Mouse (Mus musculus) testis, postnatal 10 days (tissue): ENCODE results near the gene Ube2d1.
A peak's percentile ranks its signal among the peaks of the same experiment; 100 is the strongest.

ENCODE experiments used
- DNase-seq: peaks from one replicate; pipeline ENCODE4 v3.0.0; 2021; ENCODE audit warnings: low spot score

The Ube2d1 gene

GRCm38 (mm10) chr10:71284511-71285125, 444 bp downstream of the Ube2d1 start:
- no peak for DNase-seq

DNA sequence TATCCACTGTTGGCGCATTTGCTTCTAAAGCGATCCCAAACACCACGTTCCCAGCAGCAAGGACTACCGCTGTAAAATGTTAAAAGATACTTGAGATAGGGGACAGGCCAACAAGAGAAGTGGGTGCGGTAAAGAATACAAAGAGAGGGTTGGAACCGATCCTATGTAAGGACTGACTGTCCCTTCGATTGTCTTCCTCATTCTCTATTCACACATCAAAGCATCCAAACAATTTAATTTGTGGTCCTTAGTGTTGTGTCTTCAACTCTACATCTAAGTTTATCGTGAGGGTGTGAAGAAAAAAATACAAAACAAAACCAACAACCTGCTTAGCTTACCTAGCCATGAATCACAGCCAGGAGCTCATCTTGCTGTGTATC, 941 bp downstream of the Ube2d1 start:
- no peak for DNase-seq

GRCm38 (mm10) chr10:71273008-71273739, 11.9 kb downstream of the Ube2d1 start:
- DNase-seq, result no peak

GRCm38 (mm10) chr10:71267973-71268372, 17.1 kb downstream of the Ube2d1 start:
- DNase-seq, result no peak

- no peak for DNase-seq
Observed at GRCm38 (mm10) chr10:71267511-71267910, 17.6 kb downstream of the Ube2d1 start.

- no peak for DNase-seq
Observed at GRCm38 (mm10) chr10:71265067-71265466, 20.0 kb downstream of the Ube2d1 start.

DNA sequence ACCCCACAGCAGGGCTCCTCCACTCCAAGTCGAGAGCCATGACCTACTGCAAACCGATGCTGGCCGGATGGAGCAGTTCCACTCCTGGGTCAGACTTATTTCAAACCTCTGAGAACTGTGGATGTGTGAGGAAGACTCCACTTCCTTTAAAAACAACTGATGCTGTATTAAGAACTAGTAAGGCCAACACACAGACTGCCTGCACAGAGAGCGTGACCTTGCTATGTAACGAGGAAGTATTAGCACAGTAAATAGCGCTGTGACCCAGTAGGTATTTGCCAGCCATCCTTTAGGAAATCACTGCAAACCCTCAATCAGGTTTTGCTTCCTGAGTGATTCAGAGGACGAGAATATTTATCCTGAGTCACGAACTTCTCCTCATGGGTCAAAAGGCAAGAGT, 23.4 kb downstream of the Ube2d1 start:
- DNase-seq, result no peak

- DNase-seq, result no peak
Observed at GRCm38 (mm10) chr10:71258943-71259342, 26.1 kb downstream of the Ube2d1 start.

- no peak for DNase-seq
Observed at GRCm38 (mm10) chr10:71258516-71258915, 26.5 kb downstream of the Ube2d1 start.

GRCm38 (mm10) chr10:71253147-71253546, 31.9 kb downstream of the Ube2d1 start:
- DNase-seq, result no peak

- no peak for DNase-seq
Observed at GRCm38 (mm10) chr10:71252421-71252820, 32.6 kb downstream of the Ube2d1 start.

DNA sequence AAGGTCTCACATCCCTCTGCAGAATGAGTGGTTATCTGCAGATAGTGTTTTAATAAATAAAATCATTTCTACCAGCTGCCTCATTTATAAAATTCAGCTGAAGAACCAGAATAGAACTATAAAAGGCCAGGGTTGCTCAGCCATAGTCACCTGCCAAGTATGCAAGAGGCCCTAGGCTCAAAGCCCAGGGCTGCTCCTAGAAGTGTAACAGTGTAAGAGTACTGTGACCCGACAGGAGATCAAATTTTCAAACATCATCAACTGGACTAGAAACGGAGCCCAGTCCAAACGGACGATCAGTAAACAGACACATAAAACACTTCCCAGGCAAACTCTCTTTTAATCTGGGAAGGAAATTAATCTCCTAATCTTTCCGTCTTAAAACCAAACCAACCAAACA, 33.2 kb downstream of the Ube2d1 start:
- DNase-seq, result no peak

DNA sequence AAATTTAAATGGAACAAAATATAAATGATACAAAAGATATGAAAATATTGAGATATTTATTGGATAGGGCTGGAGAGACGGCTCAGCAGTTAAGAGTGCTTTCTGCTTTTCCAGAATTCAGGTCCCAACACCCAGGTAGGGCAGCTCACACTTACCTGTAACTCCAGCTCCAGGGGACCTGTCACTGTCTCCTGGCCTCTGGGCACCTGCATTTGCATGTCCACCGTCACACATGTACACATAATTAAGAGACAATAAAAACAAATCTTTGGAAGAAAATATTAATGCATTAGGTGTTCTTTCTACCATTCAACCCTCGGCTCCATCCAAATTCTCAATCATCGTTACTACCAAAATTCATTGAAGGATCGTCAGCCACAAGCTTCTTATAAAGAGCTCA, 33.8 kb downstream of the Ube2d1 start:
- no peak for DNase-seq

DNA sequence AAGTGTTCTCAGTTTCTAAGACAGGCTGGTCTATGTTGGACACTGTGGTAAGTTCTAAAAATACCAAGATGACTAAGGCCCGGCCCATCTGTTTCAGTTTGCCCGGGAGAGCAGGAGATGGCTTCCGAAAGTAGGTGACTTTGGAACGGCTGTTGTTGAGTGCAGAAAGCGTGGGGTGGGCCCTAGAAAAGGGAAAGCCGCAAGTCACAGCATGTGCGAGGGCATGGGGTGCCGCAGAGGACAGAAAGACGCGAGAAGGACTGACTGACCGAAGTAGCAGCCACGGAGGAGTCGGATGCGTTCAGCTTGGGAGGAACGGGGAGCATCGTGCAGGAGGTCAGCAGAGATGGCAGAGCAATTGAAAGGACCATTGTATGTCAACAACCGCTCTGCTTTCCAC, 34.6 kb downstream of the Ube2d1 start:
- DNase-seq, result no peak

DNA sequence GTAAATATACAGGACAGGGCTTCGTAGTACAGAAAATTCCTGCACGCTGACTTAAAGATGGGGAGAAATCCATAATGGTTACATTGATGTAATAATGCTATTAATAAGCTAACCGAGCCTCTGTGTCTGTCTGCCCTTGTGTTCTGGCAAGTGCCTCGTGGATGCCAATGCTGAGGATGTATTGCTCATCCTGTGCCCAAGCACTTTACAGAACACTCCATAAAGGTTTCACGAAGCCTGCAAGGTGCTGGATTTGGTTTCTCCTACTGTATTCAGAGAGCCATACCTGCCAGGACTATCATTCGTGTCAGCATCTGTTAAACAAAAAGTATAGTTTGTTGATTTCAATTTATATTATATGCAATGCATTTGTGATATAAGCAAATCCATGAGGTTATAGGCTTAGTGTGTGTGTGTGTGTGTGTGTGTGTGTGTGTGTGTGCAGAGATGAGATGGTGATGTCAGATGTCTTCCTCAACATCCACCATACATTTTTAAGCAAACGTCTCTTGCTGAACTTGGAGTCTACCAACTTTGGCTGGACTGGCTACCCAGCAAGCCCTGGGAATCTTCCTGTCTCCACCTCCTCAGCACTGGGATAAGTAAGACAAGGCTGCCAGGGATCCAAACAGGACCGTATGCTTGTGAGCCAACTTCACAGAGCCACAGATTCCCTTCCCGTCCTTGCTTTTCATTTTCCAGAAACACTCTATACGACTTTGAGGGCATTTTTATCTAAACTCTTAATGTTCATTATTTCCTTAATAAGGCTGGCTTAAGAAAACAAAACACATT, 35.8 kb downstream of the Ube2d1 start:
- DNase-seq, result no peak

DNA sequence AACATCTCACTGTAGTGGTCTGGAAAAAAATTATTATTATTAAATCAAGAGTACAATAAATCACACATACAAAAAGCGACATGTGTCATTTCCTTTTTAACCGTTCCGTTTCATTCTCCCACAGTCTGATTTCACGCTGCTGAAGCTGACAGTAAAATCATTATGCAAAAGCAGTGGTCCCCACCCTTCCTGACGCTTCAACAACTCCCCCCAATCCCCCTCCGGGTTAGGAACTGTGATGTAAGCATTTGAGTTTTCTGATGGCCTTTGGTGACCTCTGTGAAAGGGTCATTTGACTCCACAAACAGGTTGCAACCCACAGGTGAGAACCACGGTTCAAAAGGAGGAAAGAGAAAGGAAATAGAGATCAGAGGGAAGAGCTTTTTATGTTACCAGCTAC, 38.1 kb downstream of the Ube2d1 start:
- no peak for DNase-seq

DNA sequence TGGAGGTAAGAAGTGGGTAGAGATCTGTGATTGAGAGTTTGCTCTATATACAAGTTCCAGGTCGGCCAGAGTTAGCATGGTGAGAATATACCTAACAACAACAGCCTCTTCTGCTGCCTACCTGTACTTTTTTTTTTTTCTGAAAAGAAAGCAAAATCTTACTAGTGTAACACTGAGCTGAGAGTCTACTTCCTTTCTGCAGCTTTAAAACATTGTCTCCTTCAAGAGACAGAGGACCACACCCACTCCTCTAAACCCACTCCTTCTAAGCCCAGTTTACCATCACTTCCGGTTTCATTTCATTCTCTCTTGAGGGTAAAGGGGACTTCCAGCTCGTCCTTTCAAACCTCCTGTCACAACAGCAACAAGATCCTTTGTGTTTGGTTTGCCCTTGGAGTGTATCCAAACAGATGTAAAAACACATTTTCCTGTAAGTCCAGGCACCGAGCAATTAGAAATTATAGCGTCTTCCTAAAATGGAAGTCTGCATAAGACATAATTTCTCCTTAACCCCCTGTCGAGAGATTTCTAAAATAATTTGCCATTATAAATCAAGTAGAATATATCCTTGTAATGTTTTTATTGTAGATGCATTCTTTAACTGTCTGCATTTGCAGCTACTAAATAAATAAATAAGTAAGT, 45.5 kb downstream of the Ube2d1 start:
- no peak for DNase-seq

- DNase-seq, result no peak
Observed at GRCm38 (mm10) chr10:71238240-71238554, 46.9 kb downstream of the Ube2d1 start, which contains the start of gene Tfam. Gene Tfam, minus strand, starts transcription at chr10:71238280.

DNA sequence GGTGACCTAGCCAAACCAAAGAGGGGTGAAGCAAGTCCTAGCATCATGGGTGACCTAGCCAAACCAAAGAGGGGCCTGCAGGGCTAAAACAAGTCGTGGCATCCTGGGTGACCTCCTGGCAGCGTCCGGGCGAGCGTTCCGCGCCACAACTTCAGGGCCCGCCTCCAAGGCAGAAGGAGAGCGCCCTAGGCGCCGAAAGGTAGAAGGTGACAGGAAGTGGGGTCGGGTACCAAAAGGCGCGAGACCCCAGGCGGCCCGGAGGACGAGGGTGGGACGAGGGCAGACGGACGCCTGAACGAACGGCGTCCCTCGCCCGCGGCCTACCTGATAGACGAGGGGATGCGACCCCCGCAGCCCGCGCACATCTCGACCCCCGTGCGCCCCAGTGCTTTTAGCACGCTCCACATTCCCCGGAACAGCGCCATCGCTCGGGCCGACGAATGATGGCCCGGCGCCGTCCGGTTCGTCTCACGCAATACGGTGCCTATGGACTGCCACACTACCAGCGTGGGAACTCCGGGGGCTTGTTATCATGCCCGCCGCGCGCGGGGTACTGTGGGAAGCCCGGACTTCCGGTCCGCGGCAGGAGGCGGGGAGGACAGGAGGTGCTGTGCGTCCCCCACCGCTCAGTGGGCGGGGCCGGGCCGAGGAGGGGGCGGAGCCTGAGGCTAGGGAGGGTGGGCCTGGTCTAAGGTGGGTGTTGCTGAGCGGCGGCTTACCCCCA, 47.4 kb downstream of the Ube2d1 start:
- peak; percentile 99 for DNase-seq

- DNase-seq, result no peak
Observed at GRCm38 (mm10) chr10:71234071-71234470, 51.0 kb downstream of the Ube2d1 start.

DNA sequence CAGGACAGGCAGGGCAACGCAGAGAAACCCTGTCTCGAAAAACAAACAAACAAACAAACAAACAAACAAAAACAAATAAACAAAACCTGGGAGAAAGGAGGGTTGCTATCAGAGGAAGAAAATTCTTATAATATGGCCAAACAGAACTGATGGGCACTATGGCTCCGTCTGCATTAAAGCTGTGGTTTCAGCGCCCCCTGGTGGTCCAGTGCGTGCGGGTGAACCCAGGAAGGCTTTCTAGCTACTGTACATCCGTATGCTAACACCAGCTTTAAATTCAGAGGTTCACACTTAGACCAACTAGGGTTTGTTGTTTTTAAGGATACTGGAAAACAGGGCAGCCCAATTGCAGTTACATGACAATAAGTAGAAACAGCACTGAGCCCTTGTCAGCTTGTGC, 59.2 kb downstream of the Ube2d1 start:
- DNase-seq, result peak; percentile 94

DNA sequence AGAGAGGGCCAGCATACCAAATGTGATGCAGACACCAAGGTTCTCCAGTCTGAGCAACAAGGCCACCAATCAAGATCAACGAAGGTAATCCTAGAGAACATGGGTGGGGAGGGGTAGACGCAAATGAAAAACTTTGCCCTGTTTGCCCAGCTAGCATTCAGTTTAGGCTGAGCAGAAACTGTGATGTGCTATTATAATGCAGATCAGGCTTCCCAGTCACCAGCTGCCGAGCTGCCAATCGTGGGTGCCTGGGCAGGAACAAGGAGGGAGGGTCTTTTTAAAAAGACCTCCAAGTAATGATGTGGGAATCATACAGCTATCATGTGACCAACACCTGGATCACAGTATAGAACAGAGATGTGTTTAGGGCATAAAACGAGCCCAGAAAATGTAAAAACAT, 62.0 kb downstream of the Ube2d1 start:
- no peak for DNase-seq
